Mouse (Mus musculus) liver, adult 2 months (tissue): Measurements from ENCODE around the gene Kif13a.

Experiments used
- CTCF ChIP-seq: fragments of 200-500 bp; IDR thresholded peaks from 2 replicates; pipeline ENCODE4 v1.5.1; 2011; ENCODE audit warnings: low read depth, low read length, control low read depth
- POLR2A ChIP-seq: fragments of 200-500 bp; IDR thresholded peaks from 2 replicates; pipeline ENCODE4 v1.6.1; 2011; ENCODE audit warnings: low read length, control low read depth; ENCODE audit not compliant: insufficient read depth; ENCODE audit errors: extremely low read depth

GRCm38 (mm10) chr13:46929719-46930658 is at the start of gene Kif13a:
- TF ChIP-seq CTCF, result peak; percentile 21; the same call in 1 of the 2 replicates
- peak; percentile 68 for TF ChIP-seq POLR2A
